Mouse (Mus musculus) small intestine, adult 2 months (tissue): ENCODE results near the gene Mad1l1.

Source experiments
- CTCF ChIP-seq: fragments of 200-500 bp; IDR thresholded peaks from 2 replicates; pipeline ENCODE4 v1.5.1; 2012; ENCODE audit warnings: low read depth, mild to moderate bottlenecking, control low read depth, inconsistent platforms, low read length, moderate library complexity, mixed read lengths; ENCODE audit not compliant: insufficient replicate concordance, insufficient read length; ENCODE audit errors: extremely low read depth
- POLR2A ChIP-seq: fragments of 200-500 bp; IDR thresholded peaks from 2 replicates; pipeline ENCODE4 v1.6.1; 2012; ENCODE audit warnings: low read depth, mild to moderate bottlenecking, control low read depth, inconsistent platforms, low read length, moderate library complexity

GRCm38 (mm10) chr5:140159007-140159406 is 162.3 kb downstream of the Mad1l1 start:
- no peak for TF ChIP-seq POLR2A
- TF ChIP-seq CTCF, result no peak
